Mouse (Mus musculus) CH12.LX (cell line): ENCODE measurements around the gene Tm9sf2.

Experiments
- CHD2 ChIP-seq: IDR thresholded peaks from 2 replicates; pipeline ENCODE4 v1.6.1; 2011; ENCODE audit warnings: low read length, improper control_type of control experiment
- CTCF ChIP-seq, 2 experiments: IDR thresholded peaks in 1 of 2; conservative IDR thresholded peaks in 1 of 2; 2 replicates each; pipeline ENCODE4 v1.5.1; 2011 to 2012; ENCODE audit warnings: low read depth in 2 of 2, low read length in 2 of 2, improper control_type of control experiment in 1 of 2, inconsistent platforms in 1 of 2, mild to moderate bottlenecking in 1 of 2, moderate library complexity in 1 of 2
- ELF1 ChIP-seq: IDR thresholded peaks from 2 replicates; pipeline ENCODE4 v1.6.1; 2014; ENCODE audit warnings: low read depth, mild to moderate bottlenecking, inconsistent platforms, low read length, improper control_type of control experiment
- EP300 ChIP-seq: IDR thresholded peaks from 2 replicates; pipeline ENCODE4 v1.6.1; 2011; ENCODE audit warnings: low read length, improper control_type of control experiment
- ETS1 ChIP-seq: conservative IDR thresholded peaks from 2 replicates; pipeline ENCODE4 v1.6.1; 2012; ENCODE audit warnings: low read depth, mild to moderate bottlenecking, inconsistent platforms, low read length, improper control_type of control experiment, moderate library complexity
- IRF4 ChIP-seq: IDR thresholded peaks from 2 replicates; pipeline ENCODE4 v1.6.1; 2014; ENCODE audit warnings: low read depth, mild to moderate bottlenecking, inconsistent platforms, low read length, improper control_type of control experiment
- KAT2A ChIP-seq: IDR thresholded peaks from 2 replicates; pipeline ENCODE4 v1.6.1; 2012; ENCODE audit warnings: low read length, improper control_type of control experiment, inconsistent platforms; ENCODE audit not compliant: insufficient replicate concordance
- MAFK ChIP-seq: IDR thresholded peaks from 2 replicates; pipeline ENCODE4 v1.6.1; 2011; ENCODE audit warnings: low read length, improper control_type of control experiment; ENCODE audit not compliant: insufficient replicate concordance
- POLR2A ChIP-seq: IDR thresholded peaks from 2 replicates; pipeline ENCODE4 v1.6.1; 2011; ENCODE audit warnings: low read depth, mild to moderate bottlenecking, improper control_type of control experiment, low read length
- TBP ChIP-seq: conservative IDR thresholded peaks from 2 replicates; pipeline ENCODE4 v1.6.1; 2011; ENCODE audit warnings: low read depth, low read length, improper control_type of control experiment
- TCF12 ChIP-seq: IDR thresholded peaks from 2 replicates; pipeline ENCODE4 v1.6.1; 2014; ENCODE audit warnings: low read depth, mild to moderate bottlenecking, inconsistent platforms, low read length, improper control_type of control experiment
- USF1 ChIP-seq: IDR thresholded peaks from 2 replicates; pipeline ENCODE4 v1.6.1; 2014; ENCODE audit warnings: low read depth, mild to moderate bottlenecking, inconsistent platforms, low read length, improper control_type of control experiment

- peak; percentile 40; the same call in 1 of the 2 replicates for TF ChIP-seq IRF4
- no peak for TF ChIP-seq CTCF (conservative IDR thresholded peaks at IDR 0.05 in 1 of 2, IDR thresholded peaks at IDR 0.05 in 1 of 2; ENCODE audit: low read depth in 2 of 2, low read length in 2 of 2)
- no peak; the same call in 1 of the 2 replicates for TF ChIP-seq ETS1
- peak; percentile 98 for TF ChIP-seq ELF1
- TF ChIP-seq EP300: no peak
- TF ChIP-seq USF1: no peak
- no peak; the same call in 1 of the 2 replicates for TF ChIP-seq CHD2
- TF ChIP-seq TCF12: peak; percentile 85
- peak; percentile 94 for TF ChIP-seq POLR2A
- peak; percentile 72; the same call in 1 of the 2 replicates for TF ChIP-seq KAT2A
- 0 out of 2 replicates have a peak, but pooled peaks have one; percentile 7 for TF ChIP-seq TBP
- no peak for TF ChIP-seq MAFK
Observed at GRCm38 (mm10) chr14:122106822-122107468, at the start of gene Tm9sf2.
